Mouse (Mus musculus) forebrain, embryonic 14.5 days (tissue): Measurements from ENCODE around the gene Gdi1. TPM values are rescaled to one million over a fixed set of nuclear protein-coding genes. Genes with fewer than 3 reads are reported as not detected.
"Not testable (repeated sequence)": the region's sequence is repeated elsewhere in the genome, so short reads cannot be mapped to it uniquely, and the experiment has no call there.

Source experiments
- ATAC-seq: fragments of 200-750 bp; cut with Nextera tagmentation; 2 replicates; pipeline ENCODE4 v1.8.0; 2017; ENCODE audit warnings: mild to moderate bottlenecking, moderate library complexity
- DNase-seq: peaks from one replicate; pipeline ENCODE4 v3.0.0-alpha.2; 2015; ENCODE audit warnings: low spot score
- H3K27ac ChIP-seq: fragments of 300-500 bp; sonication (generic); 2 replicates; pipeline ENCODE4 v1.5.1; 2014; ENCODE audit warnings: low read depth, mild to moderate bottlenecking, control low read depth, low read length, moderate library complexity
- H3K27me3 ChIP-seq: fragments of 300-500 bp; sonication (generic); replicated peaks from 2 replicates; pipeline ENCODE4 v1.6.1; 2014; ENCODE audit warnings: low read length, control low read depth, mixed read lengths; ENCODE audit not compliant: control insufficient read depth, insufficient read depth
- H3K36me3 ChIP-seq: fragments of 300-500 bp; sonication (generic); 2 replicates; pipeline ENCODE4 v1.6.1; 2014; ENCODE audit warnings: low read length, control low read depth; ENCODE audit not compliant: control insufficient read depth, insufficient read depth
- H3K4me1 ChIP-seq: fragments of 300-500 bp; sonication (generic); 2 replicates; pipeline ENCODE4 v1.6.1; 2014; ENCODE audit warnings: antibody characterized with exemption, low read length, control low read depth; ENCODE audit not compliant: control insufficient read depth, insufficient read depth
- H3K4me2 ChIP-seq: fragments of 300-500 bp; sonication (generic); 2 replicates; pipeline ENCODE4 v1.6.1; 2014; ENCODE audit warnings: mild to moderate bottlenecking, control low read depth, low read length
- H3K4me3 ChIP-seq: fragments of 300-500 bp; sonication (generic); 2 replicates; pipeline ENCODE4 v1.5.1; 2014; ENCODE audit warnings: low read depth, low read length, control low read depth
- H3K9ac ChIP-seq: fragments of 300-500 bp; sonication (generic); 2 replicates; pipeline ENCODE4 v1.6.1; 2014; ENCODE audit warnings: mild to moderate bottlenecking, low read length, control low read depth, moderate library complexity
- H3K9me3 ChIP-seq: fragments of 300-500 bp; sonication (generic); replicated peaks from 2 replicates; pipeline ENCODE4 v1.6.1; 2016; ENCODE audit warnings: low read length, control low read depth, mixed read lengths; ENCODE audit not compliant: control insufficient read depth
- WGBS: fragments of 180-500 bp; shearing (Covaris S2); extraction: QIAGEN DNeasy Blood & Tissue Kit; methylation state at CpG from one replicate; pipeline ENCODE4 v1.1.7; 2014; 5-methylcytosine and 5-hydroxymethylcytosine counted together
- polyA plus RNA-seq: library from polyadenylated mRNA; unstranded; fragments of >200 nt; fragmentation: Nextera tagmentation; extraction: Ambion mirVana; gene quantifications from 2 replicates; pipeline ENCODE4 v1.2.1, GENCODE M21; 2014

The Gdi1 gene
- polyA plus RNA-seq, 1 experiment from 2014 or later, result 614 TPM

DNA sequence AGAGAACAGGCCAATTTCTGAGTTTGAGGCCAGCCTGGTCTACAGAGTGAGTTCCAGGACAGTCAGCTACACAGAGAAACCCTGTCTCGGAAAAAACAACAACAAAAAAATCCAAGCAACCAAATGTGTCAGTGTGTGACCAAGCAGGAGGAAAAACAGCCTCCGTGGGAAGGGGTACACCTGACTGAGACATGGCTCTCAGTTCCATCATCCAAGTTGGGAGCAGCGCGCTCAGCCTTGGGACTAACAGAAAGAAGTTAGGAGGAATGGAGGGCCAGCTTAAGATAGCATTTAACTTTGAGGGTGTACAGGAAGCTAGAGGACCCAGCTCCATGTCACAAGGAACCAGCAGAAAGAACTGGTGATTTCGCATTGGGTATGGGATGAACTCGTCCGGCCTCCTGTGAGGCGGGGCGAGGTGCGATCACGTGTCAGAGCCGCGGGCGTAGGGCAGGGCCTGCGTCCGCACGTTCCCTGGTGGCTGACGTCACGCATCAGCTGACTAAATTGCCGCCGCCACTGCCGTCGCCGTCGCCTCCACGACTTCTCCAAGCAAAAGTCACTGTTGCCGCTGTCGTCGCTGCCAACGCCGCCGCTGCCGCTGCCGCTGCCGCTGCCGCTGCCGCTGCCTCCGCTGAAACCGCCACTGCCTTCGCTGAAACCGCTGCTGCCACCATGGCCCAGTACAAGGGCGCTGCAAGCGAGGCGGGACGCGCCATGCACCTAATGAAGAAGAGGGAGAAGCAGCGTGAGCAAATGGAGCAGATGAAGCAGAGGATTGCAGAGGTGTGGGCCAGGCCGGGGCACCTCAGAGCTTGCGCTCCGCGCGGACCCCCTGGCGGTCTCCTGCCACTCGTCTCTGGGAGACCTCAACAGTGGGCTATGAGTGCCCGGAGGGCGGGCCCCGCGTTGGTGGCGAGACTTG, 8.0 kb downstream of the Gdi1 start, which contains the start of gene Fam50a:
TSS of gene Fam50a (plus strand) at position 494 of the 925 bp plus-strand sequence.
- Histone ChIP-seq H3K4me3 (peak within 1 kb of the TSS; percentile 53), H3K36me3 (peaks cover 33% of the 10 kb centered on the region), H3K4me2 (peak within 1 kb of the TSS; percentile 70), H3K4me1 (no peaks in the 10 kb centered on the region), H3K27ac (peak within 1 kb of the TSS; percentile 71), H3K27me3 (no peaks in the 10 kb centered on the region), H3K9me3 (no peaks in the 10 kb centered on the region), H3K9ac (peak within 1 kb of the TSS; percentile 74)
- peak; percentile 91 for DNase-seq
- peak; percentile 98 for ATAC-seq
- WGBS, result 26% methylated on average over 59 of the region's 59 CpGs

DNA sequence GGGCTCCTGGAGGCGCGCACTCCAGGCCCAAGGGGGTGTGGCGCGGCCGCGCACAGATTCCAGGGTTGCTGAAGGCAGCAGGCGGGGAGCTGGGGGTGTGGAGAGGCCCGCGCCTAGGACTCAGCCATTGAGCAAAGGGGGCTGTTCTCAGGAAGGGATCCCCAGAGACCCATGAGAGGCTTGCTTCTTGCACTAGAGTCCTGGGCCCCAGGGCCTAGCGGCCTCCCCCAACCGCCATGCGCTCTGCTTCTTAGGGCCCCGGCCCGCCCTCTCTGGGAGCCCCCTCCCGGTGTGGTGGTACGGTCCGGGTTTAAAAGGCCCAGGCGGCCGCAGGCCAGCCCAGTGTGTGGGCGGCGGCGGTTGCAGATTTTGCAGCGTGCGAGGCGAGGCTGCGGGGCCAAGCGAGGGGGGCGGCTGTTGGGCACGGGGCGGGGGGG, 23.9 kb downstream of the Gdi1 start, which contains the start of gene Plxna3:
TSS of gene Plxna3 (plus strand) at position 342 of the 437 bp plus-strand sequence.
- Histone ChIP-seq H3K27me3 (no peaks in the 10 kb centered on the region), H3K4me1 (no peaks in the 10 kb centered on the region), H3K4me2 (peak within 1 kb of the TSS; percentile 63), H3K36me3 (peaks cover 13% of the 10 kb centered on the region), H3K9ac (peak within 1 kb of the TSS; percentile 70), H3K4me3 (peak within 1 kb of the TSS; percentile 51), H3K9me3 (no peaks in the 10 kb centered on the region), H3K27ac (peak within 1 kb of the TSS; percentile 86)
- WGBS, result 35% methylated on average over 30 of the region's 30 CpGs
- DNase-seq, result peak; percentile 78
- ATAC-seq, result peak; percentile 96

DNA sequence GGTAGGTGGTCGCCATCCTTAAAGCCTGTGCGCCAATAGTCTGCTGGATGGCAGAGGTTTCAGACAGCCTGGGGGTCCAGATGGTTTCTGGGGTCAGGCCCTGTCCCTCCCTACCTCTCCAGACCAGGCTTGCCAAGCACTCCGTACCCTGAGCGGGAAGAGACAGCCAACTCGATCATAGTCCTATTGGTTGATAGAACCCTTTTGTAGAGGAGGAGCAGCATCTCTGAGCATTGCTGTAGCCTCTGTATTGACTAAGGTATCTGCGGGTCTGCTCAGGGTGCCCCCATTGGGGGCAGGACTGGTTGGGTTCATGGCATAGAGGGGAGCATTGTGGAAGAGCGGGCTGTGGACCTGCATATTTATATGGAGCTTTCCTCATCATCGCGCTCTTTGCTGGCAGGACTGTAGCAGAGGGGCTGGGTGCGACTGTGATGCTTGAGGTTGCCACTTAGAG, 24.4 kb downstream of the Gdi1 start:
- H3K9ac ChIP-seq, result peak overlapping the region; percentile 70
- DNase-seq (peak; percentile 15), ATAC-seq (peak; percentile 54)
- H3K4me1 ChIP-seq, result no peaks in the 10 kb centered on the region
- peak overlapping the region; percentile 86 for H3K27ac ChIP-seq
- peaks cover 18% of the 10 kb centered on the region for H3K36me3 ChIP-seq
- peak overlapping the region; percentile 63 for H3K4me2 ChIP-seq
- H3K4me3 ChIP-seq, result peak overlapping the region; percentile 51
- no peaks in the 10 kb centered on the region for H3K27me3 ChIP-seq
- WGBS, result 33% methylated on average over 10 of the region's 10 CpGs
- no peaks in the 10 kb centered on the region for H3K9me3 ChIP-seq

DNA sequence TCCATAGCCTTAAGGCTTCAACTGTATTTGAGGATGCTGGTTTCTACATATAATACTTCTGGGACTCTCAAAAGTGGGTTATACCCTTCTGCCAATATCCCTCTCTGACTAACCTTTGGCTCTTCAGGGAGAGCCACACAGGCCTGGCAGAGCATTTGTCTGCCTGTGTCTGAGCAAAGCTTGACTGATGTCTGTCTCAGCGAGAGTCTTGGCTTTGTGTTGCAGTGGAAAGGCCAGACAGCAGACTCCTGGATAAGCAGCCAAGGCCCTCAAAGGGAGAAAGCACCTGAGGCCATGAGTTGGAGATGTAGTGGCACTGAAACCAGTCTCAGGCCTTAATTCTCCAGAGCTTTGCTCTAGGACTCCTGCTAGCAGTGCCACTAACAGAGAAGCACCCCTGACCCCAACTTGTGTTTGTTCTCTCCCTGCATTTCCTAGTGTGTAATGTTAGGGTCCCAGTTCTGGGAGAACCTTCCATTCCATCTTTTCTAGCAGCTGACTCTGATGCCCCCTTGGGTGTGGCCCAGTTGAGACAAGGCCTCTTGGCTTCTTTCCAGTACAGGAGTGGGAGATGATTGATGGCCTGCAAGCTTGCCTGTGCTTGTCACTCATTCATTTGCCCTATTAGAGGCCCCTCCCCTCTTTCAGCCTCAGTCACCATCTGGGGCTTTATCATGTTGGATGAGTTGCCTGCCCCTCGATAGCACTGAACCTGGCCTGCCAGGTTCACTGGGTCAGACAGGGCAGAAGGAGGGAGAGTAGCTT, 25.6 kb downstream of the Gdi1 start:
- H3K4me3 ChIP-seq, result peak overlapping the region; percentile 51
- ATAC-seq (no peak), DNase-seq (peak; percentile 25)
- peak overlapping the region; percentile 70 for H3K9ac ChIP-seq
- no peaks in the 10 kb centered on the region for H3K9me3 ChIP-seq
- no peaks in the 10 kb centered on the region for H3K27me3 ChIP-seq
- no peak overlapping the region; the same call in 1 of the 2 replicates for H3K27ac ChIP-seq
- 39% methylated on average over 2 of the region's 2 CpGs for whole genome bisulfite sequencing
- no peaks in the 10 kb centered on the region for H3K4me1 ChIP-seq
- peaks cover 29% of the 10 kb centered on the region for H3K36me3 ChIP-seq
- peak overlapping the region; percentile 63 for H3K4me2 ChIP-seq

DNA sequence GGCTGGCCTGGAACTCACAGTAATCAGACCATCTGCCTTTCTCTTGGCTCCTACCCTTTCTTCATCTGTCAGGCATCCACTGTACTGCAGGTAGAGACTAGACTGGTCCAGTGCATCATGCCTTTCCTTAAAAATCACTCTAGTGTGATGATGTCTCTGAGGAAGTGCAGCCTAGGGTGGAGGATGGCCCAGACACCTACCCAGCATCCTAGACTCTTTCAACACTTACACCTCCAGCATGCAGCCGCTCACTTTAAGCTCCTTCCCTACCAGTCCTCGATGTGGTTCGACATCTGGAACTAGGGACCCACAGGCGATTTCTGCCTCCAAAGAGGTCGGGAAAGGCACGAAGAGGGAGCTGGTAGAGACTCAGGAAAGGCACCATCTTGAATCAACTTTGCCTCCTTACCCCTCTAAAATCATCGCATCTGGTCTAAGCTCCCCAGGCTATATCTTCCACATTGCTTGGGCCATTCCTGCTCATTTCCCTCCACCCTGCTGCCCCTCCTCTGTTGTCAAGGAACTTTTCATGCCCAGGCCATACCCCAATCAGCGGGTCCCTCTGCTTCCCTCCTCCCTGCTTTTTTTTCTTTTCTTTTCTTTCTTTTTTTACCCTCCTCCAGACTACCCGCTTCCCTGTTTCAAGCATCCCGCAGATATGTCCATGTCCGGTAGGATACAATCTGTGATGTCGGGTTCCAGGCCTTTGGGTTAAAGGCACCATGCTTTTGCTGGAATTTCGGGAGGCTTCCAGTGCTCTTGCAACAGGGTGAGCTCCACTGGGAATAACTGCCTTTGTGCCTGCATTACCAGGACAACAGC, 48.1 kb downstream of the Gdi1 start:
- Histone ChIP-seq H3K36me3 (no peaks in the 10 kb centered on the region), H3K4me1 (no peaks in the 10 kb centered on the region), H3K27ac (no peak overlapping the region), H3K4me2 (peak overlapping the region; percentile 59), H3K27me3 (no peaks in the 10 kb centered on the region), H3K9me3 (no peaks in the 10 kb centered on the region), H3K4me3 (peak overlapping the region; percentile 37), H3K9ac (peak overlapping the region; percentile 67)
- ATAC-seq, result peak; percentile 66
- 39% methylated on average over 13 of the region's 13 CpGs for WGBS
- peak; percentile 4 for DNase-seq

DNA sequence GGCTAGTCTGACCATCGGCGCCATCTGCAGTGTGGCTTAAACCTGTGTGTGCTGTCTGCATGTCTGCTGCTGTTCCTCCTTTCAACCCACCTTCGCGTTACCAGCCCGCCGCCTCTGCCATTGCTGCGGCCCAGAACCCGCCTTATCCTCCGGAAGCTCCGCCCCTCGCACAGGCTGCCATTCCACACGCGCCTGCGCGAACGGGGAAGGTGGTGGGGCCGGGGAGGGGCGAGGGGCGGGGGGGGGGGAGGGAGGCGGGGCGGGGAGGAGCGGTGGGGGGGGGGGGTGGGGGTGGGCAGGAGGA, 48.6 kb downstream of the Gdi1 start, which contains the start of gene Lage3:
TSS of gene Lage3 (minus strand) at position 152 of the 304 bp plus-strand sequence.
- Histone ChIP-seq H3K4me1 (no peaks in the 10 kb centered on the region), H3K36me3 (no peaks in the 10 kb centered on the region), H3K27ac (no peak within 1 kb of the TSS), H3K27me3 (no peaks in the 10 kb centered on the region), H3K9ac (peak within 1 kb of the TSS; percentile 67), H3K4me3 (peak within 1 kb of the TSS; percentile 37), H3K4me2 (peak within 1 kb of the TSS; percentile 59), H3K9me3 (no peaks in the 10 kb centered on the region)
- 40% methylated on average over 13 of the region's 22 CpGs for WGBS
- DNase-seq (peak; percentile 88), ATAC-seq (peak; percentile 94)

DNA sequence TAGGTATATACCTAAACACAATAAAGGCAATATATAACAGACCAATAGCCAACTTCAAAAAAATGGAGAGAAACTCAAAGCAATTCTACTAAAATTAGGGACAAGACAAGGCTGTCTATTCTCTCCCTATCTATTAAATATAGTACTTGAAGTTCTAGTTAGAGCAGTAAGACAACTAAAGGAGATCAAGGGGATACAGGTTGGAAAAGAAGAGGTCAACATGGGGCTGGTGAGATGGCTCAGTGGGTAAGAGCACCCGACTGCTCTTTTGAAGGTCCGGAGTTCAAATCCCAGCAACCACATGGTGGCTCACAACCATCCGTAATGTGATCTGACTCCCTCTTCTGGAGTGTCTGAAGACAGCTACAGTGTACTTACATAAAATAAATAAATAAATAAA, 52.3 kb downstream of the Gdi1 start:
- not testable (repeated sequence) for DNase-seq, H3K36me3 ChIP-seq, H3K9ac ChIP-seq, H3K4me3 ChIP-seq, H3K27me3 ChIP-seq, H3K9me3 ChIP-seq, H3K4me2 ChIP-seq, ATAC-seq, H3K27ac ChIP-seq, H3K4me1 ChIP-seq
- 86% methylated on average over 3 of the region's 3 CpGs for WGBS

DNA sequence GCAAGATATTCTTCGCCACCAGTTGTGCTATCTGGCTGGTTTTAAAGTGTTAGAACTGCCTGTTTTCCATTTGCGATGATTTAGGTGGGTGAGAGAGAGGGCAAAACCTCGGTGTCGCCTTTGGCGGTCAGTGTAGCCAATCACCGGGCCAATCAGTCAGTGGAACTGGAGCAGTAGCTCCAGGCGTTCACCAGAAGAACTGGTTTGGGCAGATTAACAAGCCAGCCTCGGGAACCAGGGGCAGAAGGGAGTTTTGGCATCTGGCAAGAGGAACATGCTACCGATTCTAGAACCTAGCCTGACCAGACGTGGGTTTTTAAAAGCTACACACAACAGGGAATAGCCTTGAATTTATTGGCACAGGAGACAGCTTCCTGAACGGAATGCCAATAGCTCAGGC, 54.4 kb downstream of the Gdi1 start:
- H3K9me3 ChIP-seq, result no peaks in the 10 kb centered on the region
- DNase-seq (no peak), ATAC-seq (no peak)
- no peak overlapping the region for H3K27ac ChIP-seq
- 56% methylated on average over 11 of the region's 11 CpGs for WGBS
- H3K36me3 ChIP-seq, result no peaks in the 10 kb centered on the region
- H3K27me3 ChIP-seq, result no peaks in the 10 kb centered on the region
- H3K4me2 ChIP-seq, result no peak overlapping the region
- no peak overlapping the region for H3K9ac ChIP-seq
- H3K4me1 ChIP-seq, result no peaks in the 10 kb centered on the region
- no peak overlapping the region for H3K4me3 ChIP-seq
